Mouse (Mus musculus): ENCODE measurements around the gene Dach1. TPM values are rescaled to one million over a fixed set of nuclear protein-coding genes. Genes with fewer than 3 reads are reported as not detected.

Gene Dach1
- polyA plus RNA-seq, 2 experiments: 0.17 to 0.29 TPM

DNA sequence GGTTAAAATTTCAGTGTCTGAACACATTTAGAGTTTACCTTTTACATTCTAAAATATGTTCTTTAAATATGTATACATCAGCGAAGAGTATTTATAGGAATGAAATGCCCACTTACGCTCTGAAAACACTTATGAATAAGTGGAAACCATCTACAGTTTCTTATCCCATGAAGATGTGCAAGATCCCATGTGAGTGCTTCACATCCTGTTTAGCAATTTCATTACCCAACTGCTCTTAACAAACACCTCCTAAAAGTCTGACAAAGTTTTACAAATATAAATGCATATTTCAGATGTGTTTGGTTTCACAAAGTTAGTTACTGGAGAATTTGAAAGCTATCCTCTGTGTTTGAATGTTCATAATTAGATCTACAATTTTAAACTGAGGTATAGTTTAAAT is 59.6 kb downstream of the Dach1 start:
- H3K4me3 ChIP-seq (ENCODE audit: insufficient read depth in 1 of 2, low read depth in 2 of 2, low read length in 2 of 2): no peak overlapping the region
- ATAC-seq (ENCODE audit: insufficient read depth) (no peak), DNase-seq (ENCODE audit: low read depth in 3 of 3, low spot score in 3 of 3) (no peak)
- no peak overlapping the region for H3K27ac ChIP-seq
- H3K9ac ChIP-seq (replicated peaks): no peak overlapping the region
- H3K9me3 ChIP-seq (ENCODE audit: control insufficient read depth, low read length): no peaks in the 10 kb centered on the region
- TF ChIP-seq EP300 (IDR thresholded peaks at IDR 0.05; ENCODE audit: low read depth) (no peak), CTCF (IDR thresholded peaks at IDR 0.05; ENCODE audit: low read depth) (no peak)
- no peak overlapping the region for H3K4me2 ChIP-seq (ENCODE audit: low read depth)
- WGBS (ENCODE audit: insufficient replicate concordance): 64% methylated on average over 2 of the region's 2 CpGs
- H3K4me1 ChIP-seq (replicated peaks; ENCODE audit: control insufficient read depth in 2 of 2, insufficient read depth in 2 of 2, low read length in 1 of 2): no peaks in the 10 kb centered on the region
- no peaks in the 10 kb centered on the region for H3K27me3 ChIP-seq (ENCODE audit: control insufficient read depth, insufficient read depth, low read length)
- no peaks in the 10 kb centered on the region for H3K36me3 ChIP-seq (replicated peaks; ENCODE audit: control insufficient read depth, insufficient read depth, low read depth)

- Histone ChIP-seq H3K4me1 (replicated peaks; ENCODE audit: control insufficient read depth in 2 of 2, insufficient read depth in 2 of 2, low read length in 1 of 2) (no peaks in the 10 kb centered on the region), H3K27ac (no peak overlapping the region), H3K4me2 (ENCODE audit: low read depth) (no peak overlapping the region), H3K9ac (replicated peaks) (no peak overlapping the region), H3K27me3 (ENCODE audit: control insufficient read depth, insufficient read depth, low read length) (no peaks in the 10 kb centered on the region), H3K36me3 (replicated peaks; ENCODE audit: control insufficient read depth, insufficient read depth, low read depth) (no peaks in the 10 kb centered on the region), H3K9me3 (ENCODE audit: control insufficient read depth, low read length) (no peaks in the 10 kb centered on the region), H3K4me3 (ENCODE audit: insufficient read depth in 1 of 2, low read depth in 2 of 2, low read length in 2 of 2) (no peak overlapping the region)
- DNase-seq (ENCODE audit: low read depth in 3 of 3, low spot score in 3 of 3) (no peak), ATAC-seq (ENCODE audit: insufficient read depth) (no peak)
- 72% methylated on average over 3 of the region's 3 CpGs for WGBS (ENCODE audit: insufficient replicate concordance)
- TF ChIP-seq CTCF (IDR thresholded peaks at IDR 0.05; ENCODE audit: low read depth) (no peak), EP300 (IDR thresholded peaks at IDR 0.05; ENCODE audit: low read depth) (no peak)
Measured at GRCm38 (mm10) chr14:98108764-98109163, 60.8 kb downstream of the Dach1 start.

GRCm38 (mm10) chr14:98106208-98106607 is 63.4 kb downstream of the Dach1 start:
- ATAC-seq (ENCODE audit: insufficient read depth) (no peak), DNase-seq (ENCODE audit: low read depth in 3 of 3, low spot score in 3 of 3) (no peak)
- TF ChIP-seq CTCF (IDR thresholded peaks at IDR 0.05; ENCODE audit: low read depth) (no peak), EP300 (IDR thresholded peaks at IDR 0.05; ENCODE audit: low read depth) (no peak)
- H3K9ac ChIP-seq (replicated peaks): no peak overlapping the region
- H3K9me3 ChIP-seq (ENCODE audit: control insufficient read depth, low read length): no peaks in the 10 kb centered on the region
- no peak overlapping the region for H3K27ac ChIP-seq
- H3K4me2 ChIP-seq (ENCODE audit: low read depth): no peak overlapping the region
- no peaks in the 10 kb centered on the region for H3K27me3 ChIP-seq (ENCODE audit: control insufficient read depth, insufficient read depth, low read length)
- H3K4me1 ChIP-seq (replicated peaks; ENCODE audit: control insufficient read depth in 2 of 2, insufficient read depth in 2 of 2, low read length in 1 of 2): no peaks in the 10 kb centered on the region
- H3K4me3 ChIP-seq (ENCODE audit: insufficient read depth in 1 of 2, low read depth in 2 of 2, low read length in 2 of 2): no peak overlapping the region
- H3K36me3 ChIP-seq (replicated peaks; ENCODE audit: control insufficient read depth, insufficient read depth, low read depth): no peaks in the 10 kb centered on the region

DNA sequence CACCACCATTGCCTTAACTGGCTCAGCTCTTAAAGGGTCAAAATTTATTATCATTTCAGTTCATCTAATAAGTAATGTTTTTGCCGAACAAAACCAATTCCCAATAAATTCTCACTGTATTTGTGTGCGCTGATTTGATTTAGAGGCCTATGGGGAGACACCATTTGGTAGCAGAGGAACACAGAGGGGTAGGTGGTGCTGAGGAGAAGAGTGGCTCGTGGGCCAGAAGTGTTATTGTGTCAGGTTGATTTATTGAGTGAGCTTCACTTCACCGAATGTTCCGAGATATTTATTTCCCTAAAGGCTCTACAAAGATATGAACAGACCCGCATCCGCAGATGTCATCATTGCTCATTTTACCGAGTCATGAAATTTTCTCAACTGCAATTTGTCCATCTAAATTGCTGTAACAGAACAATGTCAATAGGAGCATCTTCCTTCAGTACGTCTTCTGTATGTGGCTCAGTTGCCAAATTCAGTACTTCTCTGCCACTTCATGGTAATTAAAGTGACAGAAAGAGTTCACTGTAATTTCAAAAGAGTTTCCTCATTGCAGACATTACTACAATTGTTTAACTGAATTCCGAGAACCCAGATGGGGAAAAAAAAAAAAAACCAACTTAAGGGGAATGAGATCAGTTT is 65.1 kb downstream of the Dach1 start:
- ATAC-seq (ENCODE audit: insufficient read depth): no peak
- Histone ChIP-seq H3K9me3 (ENCODE audit: control insufficient read depth, low read length) (no peaks in the 10 kb centered on the region), H3K9ac (replicated peaks) (no peak overlapping the region), H3K4me1 (replicated peaks; ENCODE audit: control insufficient read depth in 2 of 2, insufficient read depth in 2 of 2, low read length in 1 of 2) (no peaks in the 10 kb centered on the region), H3K4me3 (ENCODE audit: insufficient read depth in 1 of 2, low read depth in 2 of 2, low read length in 2 of 2) (no peak overlapping the region), H3K27me3 (ENCODE audit: control insufficient read depth, insufficient read depth, low read length) (no peaks in the 10 kb centered on the region), H3K4me2 (ENCODE audit: low read depth) (no peak overlapping the region), H3K27ac (no peak overlapping the region), H3K36me3 (replicated peaks; ENCODE audit: control insufficient read depth, insufficient read depth, low read depth) (no peaks in the 10 kb centered on the region)
- WGBS (ENCODE audit: insufficient replicate concordance): 63% methylated on average over 10 of the region's 10 CpGs
- TF ChIP-seq EP300 (IDR thresholded peaks at IDR 0.05; ENCODE audit: low read depth) (no peak), CTCF (IDR thresholded peaks at IDR 0.05; ENCODE audit: low read depth) (no peak)
- no peak for DNase-seq (ENCODE audit: low read depth in 3 of 3, low spot score in 3 of 3)

DNA sequence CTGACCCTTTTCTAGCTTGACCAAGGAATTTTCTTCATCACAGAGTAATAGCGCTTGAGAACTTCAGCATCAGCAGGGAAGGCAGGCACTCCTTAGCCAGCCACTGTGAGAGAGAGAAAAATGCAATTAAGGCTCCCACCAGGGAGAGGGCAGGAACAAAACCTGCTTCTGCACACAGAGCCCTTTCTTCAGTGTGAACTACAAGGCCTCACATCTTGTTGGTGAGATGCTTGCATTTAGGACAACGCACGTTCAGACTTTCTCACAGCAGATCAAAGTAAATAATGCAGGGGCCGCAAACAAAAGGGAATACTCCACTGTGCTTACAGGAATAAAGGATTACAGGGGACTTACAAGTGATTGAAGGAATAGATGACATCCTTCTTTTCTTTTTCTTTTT is 74.3 kb downstream of the Dach1 start:
- H3K27ac ChIP-seq: no peak overlapping the region
- no peak overlapping the region for H3K9ac ChIP-seq (replicated peaks)
- ATAC-seq (ENCODE audit: insufficient read depth): no peak
- TF ChIP-seq EP300 (IDR thresholded peaks at IDR 0.05; ENCODE audit: low read depth) (no peak), CTCF (IDR thresholded peaks at IDR 0.05; ENCODE audit: low read depth) (no peak)
- no peaks in the 10 kb centered on the region for H3K9me3 ChIP-seq (ENCODE audit: control insufficient read depth, low read length)
- H3K4me1 ChIP-seq (replicated peaks; ENCODE audit: control insufficient read depth in 2 of 2, insufficient read depth in 2 of 2, low read length in 1 of 2): no peaks in the 10 kb centered on the region
- no peaks in the 10 kb centered on the region for H3K27me3 ChIP-seq (ENCODE audit: control insufficient read depth, insufficient read depth, low read length)
- H3K4me2 ChIP-seq (ENCODE audit: low read depth): no peak overlapping the region
- no peaks in the 10 kb centered on the region for H3K36me3 ChIP-seq (replicated peaks; ENCODE audit: control insufficient read depth, insufficient read depth, low read depth)
- H3K4me3 ChIP-seq (ENCODE audit: insufficient read depth in 1 of 2, low read depth in 2 of 2, low read length in 2 of 2): no peak overlapping the region
- DNase-seq (ENCODE audit: low read depth in 3 of 3, low spot score in 3 of 3): no peak
- 70% methylated on average over 4 of the region's 4 CpGs for WGBS (ENCODE audit: insufficient replicate concordance)

Measured in liver, embryonic 14.5 days (tissue).